Mouse (Mus musculus): ENCODE data around the gene Ap1s1. TPM values are rescaled to one million over a fixed set of nuclear protein-coding genes. Genes with fewer than 3 reads are reported as not detected.

Gene Ap1s1
- 43.9 and 74.6 TPM in 2 replicates for polyA plus RNA-seq (2012; ENCODE audit: low replicate concordance)

DNA sequence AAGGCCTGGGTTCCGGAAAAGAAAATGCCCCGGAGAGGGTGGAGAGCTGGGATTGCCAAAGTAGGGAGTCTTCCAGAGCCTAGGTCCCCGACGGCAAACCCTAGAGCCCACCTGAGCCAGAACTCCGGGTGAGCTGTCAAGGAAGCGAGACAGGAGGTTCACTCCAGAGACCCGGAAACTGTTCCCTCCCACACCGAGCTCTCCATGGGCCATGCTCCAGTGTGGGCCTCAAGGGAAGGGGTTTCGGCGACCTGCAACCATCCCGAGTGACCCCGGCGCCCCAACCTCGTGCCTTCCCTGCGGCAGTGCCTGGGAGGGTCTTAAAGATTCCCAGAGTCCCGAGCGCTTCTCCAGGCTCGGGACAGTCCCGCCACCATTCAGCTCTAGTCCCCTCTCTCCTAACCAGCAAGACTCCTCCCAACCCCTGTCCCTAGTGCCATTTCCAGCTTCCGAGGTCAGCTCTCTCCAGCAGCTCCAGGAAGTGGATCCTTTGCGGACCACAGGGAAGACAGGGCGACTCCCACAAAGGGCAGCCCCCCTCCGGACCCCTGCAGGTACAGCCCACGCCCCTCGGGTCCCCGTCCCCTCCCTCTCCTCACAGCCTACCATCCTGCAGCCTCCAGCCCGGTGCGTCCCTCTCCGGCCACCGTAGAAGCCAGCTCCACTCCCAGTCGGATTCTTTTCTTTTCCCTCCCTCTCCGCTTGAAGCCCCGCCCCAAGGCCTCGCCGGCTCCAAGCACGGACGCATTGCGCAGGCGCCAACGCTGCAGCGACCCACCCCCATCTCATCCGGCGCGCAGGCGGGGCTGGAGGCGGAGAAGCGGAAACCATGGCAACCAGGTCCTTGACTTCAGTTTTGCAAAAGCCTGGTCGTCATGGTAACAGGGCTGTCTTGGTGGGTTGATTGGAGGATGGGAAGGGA lies at the start of gene Ap1s1:
Ap1s1 (minus strand) TSS at position 734 of the 922 bp plus-strand sequence.

DNA sequence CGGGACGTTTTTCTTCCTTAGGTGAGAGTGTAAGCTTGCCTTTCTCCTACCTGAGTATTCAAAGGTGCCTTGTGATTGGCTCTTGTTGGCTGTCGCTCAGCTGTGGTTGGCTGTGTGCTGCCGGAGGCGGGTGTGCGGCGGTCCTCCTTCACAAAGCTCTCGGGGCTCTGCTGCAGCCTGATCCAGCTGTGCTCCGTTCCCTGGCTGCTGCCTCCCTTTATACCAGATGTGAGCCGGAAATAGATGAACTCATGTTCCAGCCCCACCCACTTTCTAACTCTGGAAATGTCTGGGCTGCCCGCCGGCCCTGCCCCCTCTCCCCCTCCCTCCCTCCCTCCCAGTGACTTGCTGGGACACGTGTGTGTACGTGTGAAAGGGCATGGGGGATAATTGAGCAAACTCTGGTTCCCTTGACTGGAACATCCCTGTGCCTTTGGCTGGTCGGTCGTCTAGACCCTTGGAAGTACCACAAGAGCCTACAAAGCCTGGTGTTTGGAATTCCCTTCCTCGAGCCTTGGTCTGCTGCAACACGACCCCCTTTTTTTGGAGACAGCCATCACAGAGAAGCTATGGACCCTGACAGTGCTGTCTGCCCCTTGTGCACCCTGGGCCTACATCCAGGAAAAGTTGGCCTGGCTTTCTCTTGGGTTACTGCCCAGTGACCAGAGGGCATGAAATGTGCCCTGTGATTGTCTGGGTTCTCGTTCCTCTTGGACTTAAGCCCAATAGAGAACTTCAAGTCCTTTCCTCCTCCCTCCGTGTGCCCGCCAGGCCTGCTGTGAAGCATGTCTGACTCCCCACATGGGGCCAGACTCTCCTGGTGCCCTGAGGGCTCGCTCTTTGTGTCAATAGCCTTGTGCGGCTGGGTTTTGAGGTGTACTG lies 26.4 kb upstream of the Ap1s1 start, which contains the start of gene Serpine1:
Serpine1 (minus strand) TSS at position 190 of the 882 bp plus-strand sequence.

DNA sequence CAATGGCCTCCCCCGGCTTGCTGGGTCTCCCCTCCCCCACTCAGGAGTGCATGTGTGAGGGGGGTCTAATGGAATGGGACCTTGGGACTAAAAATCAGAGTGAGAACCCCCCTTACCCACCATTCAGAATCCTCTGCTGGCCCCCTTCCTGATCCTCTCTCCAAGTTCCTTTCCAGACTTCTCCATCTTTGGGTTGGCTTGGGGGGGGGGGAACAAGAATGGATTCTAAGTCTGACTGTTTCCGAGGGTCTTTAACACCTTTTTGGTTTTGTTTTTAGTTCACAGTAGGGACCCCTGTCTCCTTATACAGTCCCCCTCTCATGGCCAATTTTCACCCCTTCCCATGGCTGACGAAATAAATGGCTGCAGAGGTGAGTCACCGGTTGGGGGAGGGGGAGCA lies 19.8 kb downstream of the Ap1s1 start, which contains the start of gene Vgf:
Vgf (plus strand) TSS at position 301 of the 400 bp plus-strand sequence.

DNA sequence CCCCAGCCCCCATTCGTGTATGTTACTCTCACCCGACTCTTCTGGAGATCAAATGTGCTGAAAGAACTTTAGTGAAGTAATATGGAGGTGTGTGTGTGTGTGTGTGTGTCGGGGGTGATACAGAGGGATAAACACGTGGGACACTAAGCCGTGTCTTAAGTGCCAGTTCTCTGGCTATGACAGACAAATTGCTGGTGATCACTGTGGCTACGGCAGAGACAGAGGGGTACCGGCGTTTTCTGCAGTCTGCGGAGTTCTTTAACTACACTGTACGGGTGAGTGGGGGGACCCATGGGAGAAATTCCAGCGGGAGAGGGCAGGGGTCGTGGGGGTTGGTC lies 58.0 kb downstream of the Ap1s1 start, which contains the start of gene Znhit1:
Znhit1 (minus strand) TSS at position 88 of the 338 bp plus-strand sequence.

DNA sequence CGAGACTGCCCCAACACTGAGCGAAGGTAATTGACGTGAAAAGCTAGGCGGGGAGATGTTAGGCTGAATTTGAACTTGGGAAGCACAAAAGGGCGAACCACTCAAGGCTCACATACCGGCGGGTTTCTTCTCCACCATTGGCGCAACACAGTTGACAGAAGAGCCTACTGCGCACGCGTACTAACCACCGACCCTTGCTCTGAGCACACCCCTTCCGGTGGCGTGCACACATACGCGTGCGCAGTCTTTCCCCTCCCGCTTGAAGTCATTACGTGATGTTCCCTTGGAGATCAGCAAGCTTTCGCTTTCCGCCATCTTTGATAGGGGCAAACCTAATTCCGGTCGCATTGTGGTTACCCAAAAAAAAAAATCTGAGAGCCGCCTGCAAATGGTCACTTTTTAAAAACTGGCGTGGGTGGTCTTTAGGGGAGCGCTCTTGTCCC lies 59.2 kb downstream of the Ap1s1 start, which contains the start of gene Plod3:
Plod3 (plus strand) TSS at position 325 of the 443 bp plus-strand sequence.

Other genes with a start within 250 kb of the Ap1s1 start
- gene Col26a1, start 162.9 kb downstream of the Ap1s1 start, polyA plus RNA-seq (2012; ENCODE audit: low replicate concordance): 0.04 TPM in 1 of 2 replicates, not detected in the other
- gene Ift22, start 138.0 kb downstream of the Ap1s1 start, polyA plus RNA-seq (2012; ENCODE audit: low replicate concordance): 1.7 and 10.7 TPM in 2 replicates
- 756 and 1,463 TPM in 2 replicates for gene Fis1, start 92.9 kb downstream of the Ap1s1 start, polyA plus RNA-seq (2012; ENCODE audit: low replicate concordance)
- gene Cldn15, start 79.5 kb downstream of the Ap1s1 start, polyA plus RNA-seq (2012; ENCODE audit: low replicate concordance): 0.33 and 0.47 TPM in 2 replicates
- gene Plod3, start 59.1 kb downstream of the Ap1s1 start, polyA plus RNA-seq (2012; ENCODE audit: low replicate concordance): 45.6 and 123 TPM in 2 replicates
- 92.1 and 134 TPM in 2 replicates for gene Znhit1, start 58.1 kb downstream of the Ap1s1 start, polyA plus RNA-seq (2012; ENCODE audit: low replicate concordance)
- not detected in 2 replicates for gene Vgf, start 19.7 kb downstream of the Ap1s1 start, polyA plus RNA-seq (2012; ENCODE audit: low replicate concordance)
- gene Serpine1, start 26.1 kb upstream of the Ap1s1 start, polyA plus RNA-seq (2012; ENCODE audit: low replicate concordance): not detected in 2 replicates
- 24.2 and 63.5 TPM in 2 replicates for gene Trim56, start 70.1 kb upstream of the Ap1s1 start, polyA plus RNA-seq (2012; ENCODE audit: low replicate concordance)
- not detected in 2 replicates for gene Muc3, start 103.2 kb upstream of the Ap1s1 start, polyA plus RNA-seq (2012; ENCODE audit: low replicate concordance)
- 0.75 and 1.0 TPM in 2 replicates for gene Muc3a, start 166.3 kb upstream of the Ap1s1 start, polyA plus RNA-seq (2012; ENCODE audit: low replicate concordance)
- 3.0 and 24.8 TPM in 2 replicates for gene Ache, start 241.4 kb upstream of the Ap1s1 start, polyA plus RNA-seq (2012; ENCODE audit: low replicate concordance)
- gene Ufsp1, start 248.5 kb upstream of the Ap1s1 start, polyA plus RNA-seq (2012; ENCODE audit: low replicate concordance): 3.3 and 10.5 TPM in 2 replicates